Mouse (Mus musculus) limb, embryonic 12.5 days (tissue): Measurements from ENCODE around the gene Epb41l4b. TPM values are rescaled to one million over a fixed set of nuclear protein-coding genes. Genes with fewer than 3 reads are reported as not detected.
A peak's percentile ranks its signal among the peaks of the same experiment; 100 is the strongest.

ENCODE experiments used
- ATAC-seq: fragments of 200-750 bp; cut with Nextera tagmentation; 2 replicates; pipeline ENCODE4 v1.8.0; 2017; ENCODE audit warnings: low read depth, moderate TSS enrichment; ENCODE audit not compliant: insufficient number of reproducible peaks, insufficient read depth, low FRiP score, low TSS enrichment
- H3K27ac ChIP-seq: fragments of 300-500 bp; sonication (generic); 2 replicates; pipeline ENCODE4 v1.5.1; 2016; ENCODE audit warnings: mild to moderate bottlenecking, moderate library complexity
- H3K27me3 ChIP-seq: fragments of 300-500 bp; sonication (generic); 2 replicates; pipeline ENCODE4 v1.6.1; 2016; ENCODE audit warnings: mild to moderate bottlenecking, moderate library complexity
- H3K36me3 ChIP-seq: fragments of 300-500 bp; sonication (generic); 2 replicates; pipeline ENCODE4 v1.6.1; 2016; ENCODE audit warnings: mild to moderate bottlenecking, moderate library complexity
- H3K4me1 ChIP-seq: fragments of 300-500 bp; sonication (generic); replicated peaks from 2 replicates; pipeline ENCODE4 v1.6.1; 2016
- H3K4me2 ChIP-seq: fragments of 300-500 bp; sonication (generic); 2 replicates; pipeline ENCODE4 v1.6.1; 2016; ENCODE audit warnings: mild to moderate bottlenecking, moderate library complexity
- H3K4me3 ChIP-seq: fragments of 300-500 bp; sonication (generic); replicated peaks from 2 replicates; pipeline ENCODE4 v1.5.1; 2016; ENCODE audit warnings: mild to moderate bottlenecking
- H3K9ac ChIP-seq: fragments of 300-500 bp; sonication (generic); replicated peaks from 2 replicates; pipeline ENCODE4 v1.6.1; 2016; ENCODE audit warnings: mild to moderate bottlenecking, moderate library complexity
- H3K9me3 ChIP-seq: fragments of 300-500 bp; sonication (generic); 2 replicates; pipeline ENCODE4 v1.6.1; 2016; ENCODE audit warnings: mild to moderate bottlenecking, moderate library complexity
- WGBS: fragments of 180-500 bp; shearing (Covaris S2); methylation state at CpG from one replicate; pipeline ENCODE4 v1.1.7; 2016; 5-methylcytosine and 5-hydroxymethylcytosine counted together
- polyA plus RNA-seq: library from polyadenylated mRNA; unstranded; fragments of >200 nt; fragmentation: Nextera tagmentation; extraction: Ambion mirVana; gene quantifications from 2 replicates; pipeline ENCODE4 v1.2.1, GENCODE M21; 2016

The Epb41l4b gene
- polyA plus RNA-seq, 1 experiment from 2014 or later = 2.4 TPM

DNA sequence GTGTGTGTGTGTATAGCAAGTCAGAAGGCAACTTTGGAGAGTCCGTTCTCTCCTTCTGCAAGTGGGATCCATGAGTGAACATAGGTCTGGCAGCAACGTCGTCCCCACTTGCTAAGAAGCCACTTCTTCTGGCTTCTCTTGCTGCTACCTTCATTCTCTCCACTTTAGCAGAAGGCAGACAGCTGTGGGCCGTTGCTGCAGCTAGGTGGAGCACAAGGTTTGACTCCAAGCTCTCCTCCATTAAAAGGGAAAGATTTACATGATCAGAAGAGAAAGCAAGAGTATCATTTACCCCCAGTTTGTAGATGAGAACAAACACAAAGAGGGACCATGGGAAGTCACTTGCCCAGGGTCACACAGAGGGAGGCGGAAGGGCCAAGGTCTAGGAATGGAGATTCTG is 109.1 kb downstream of the Epb41l4b start:
- no peak for ATAC-seq
- no peak overlapping the region for H3K4me2 ChIP-seq
- peaks cover 1% of the 10 kb centered on the region for H3K4me1 ChIP-seq
- no peak overlapping the region for H3K4me3 ChIP-seq
- H3K36me3 ChIP-seq = no peaks in the 10 kb centered on the region
- no peaks in the 10 kb centered on the region for H3K9me3 ChIP-seq
- 0 out of 2 replicates have a peak, but pooled peaks cover 4% of the 10 kb centered on the region for H3K27me3 ChIP-seq
- no peak overlapping the region for H3K27ac ChIP-seq
- WGBS = 75% methylated on average over 5 of the region's 5 CpGs
- H3K9ac ChIP-seq = no peak overlapping the region

DNA sequence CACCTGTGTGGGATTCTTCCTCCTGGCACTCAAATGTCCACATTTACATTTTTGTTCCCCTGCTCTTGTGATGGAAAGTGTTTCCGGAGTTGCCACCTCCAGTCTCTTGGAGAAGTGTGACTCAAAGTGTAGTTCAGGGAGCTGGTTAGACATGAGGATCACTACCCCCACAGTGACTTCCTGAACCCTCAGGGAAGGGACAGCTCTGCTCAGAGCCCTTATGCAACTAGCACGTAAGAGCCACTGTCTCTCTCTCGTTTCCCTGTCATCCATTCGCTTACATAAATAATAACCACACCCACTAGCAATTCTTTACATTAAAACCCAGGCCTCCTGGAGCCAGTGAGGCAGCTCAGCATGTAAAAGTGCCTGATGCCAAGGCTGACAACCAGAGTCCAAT is 111.8 kb downstream of the Epb41l4b start:
- 78% methylated on average over 4 of the region's 4 CpGs for WGBS

DNA sequence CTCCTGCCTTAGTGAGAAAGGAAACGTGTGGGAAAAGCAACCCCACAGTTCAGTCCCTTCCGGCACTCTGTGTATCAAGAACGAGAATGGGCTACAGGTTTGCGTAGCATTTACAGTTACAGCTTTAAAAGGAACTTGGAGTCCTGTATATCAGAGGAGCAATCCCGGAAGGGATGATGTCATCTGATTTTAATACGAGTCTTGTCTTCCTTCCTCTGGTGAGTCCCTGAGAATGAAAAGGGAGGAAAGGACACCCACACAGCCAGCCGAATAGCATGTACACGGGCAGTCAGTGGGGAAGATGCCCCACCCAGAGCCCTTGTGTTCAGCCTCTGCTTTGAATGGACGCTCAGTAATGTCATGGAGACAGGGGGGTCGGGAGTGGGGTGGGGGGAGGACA is 115.3 kb downstream of the Epb41l4b start:
- Histone ChIP-seq H3K4me1 (peaks cover 12% of the 10 kb centered on the region), H3K9ac (no peak overlapping the region), H3K27me3 (no peaks in the 10 kb centered on the region), H3K9me3 (no peaks in the 10 kb centered on the region), H3K4me2 (no peak overlapping the region), H3K36me3 (no peaks in the 10 kb centered on the region), H3K27ac (no peak overlapping the region), H3K4me3 (no peak overlapping the region)
- ATAC-seq = no peak
- 82% methylated on average over 10 of the region's 10 CpGs for WGBS

More for the DNA sequence above, 111.8 kb downstream of the Epb41l4b start:
- H3K27me3 ChIP-seq = no peaks in the 10 kb centered on the region
- no peak overlapping the region for H3K4me3 ChIP-seq
- no peak overlapping the region for H3K9ac ChIP-seq
- ATAC-seq = no peak
- H3K9me3 ChIP-seq = no peaks in the 10 kb centered on the region
- no peak overlapping the region for H3K27ac ChIP-seq
- no peaks in the 10 kb centered on the region for H3K4me1 ChIP-seq
- no peaks in the 10 kb centered on the region for H3K36me3 ChIP-seq
- H3K4me2 ChIP-seq = no peak overlapping the region

DNA sequence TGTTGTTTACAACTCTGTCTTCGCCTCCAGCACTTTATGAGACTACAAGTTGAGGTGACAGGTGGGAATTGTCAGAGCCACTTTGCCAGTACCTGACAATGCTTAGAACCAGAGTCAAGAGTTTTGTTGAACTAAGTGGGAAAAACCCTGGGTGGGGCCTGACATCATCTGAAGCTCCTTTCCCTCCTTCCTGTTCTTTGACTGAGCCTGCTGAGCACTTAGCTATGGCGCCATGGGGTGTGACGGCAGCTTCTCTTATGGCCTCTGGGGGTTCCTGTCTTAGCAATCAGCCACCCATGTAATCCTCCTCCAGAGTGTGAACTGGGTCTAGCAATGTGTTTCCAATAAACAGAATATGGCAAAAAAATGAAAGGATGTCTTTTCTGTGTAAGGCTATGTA is 119.7 kb downstream of the Epb41l4b start:
- WGBS = 36% methylated on average over 3 of the region's 3 CpGs
- Histone ChIP-seq H3K36me3 (no peaks in the 10 kb centered on the region), H3K9ac (no peak overlapping the region)

DNA sequence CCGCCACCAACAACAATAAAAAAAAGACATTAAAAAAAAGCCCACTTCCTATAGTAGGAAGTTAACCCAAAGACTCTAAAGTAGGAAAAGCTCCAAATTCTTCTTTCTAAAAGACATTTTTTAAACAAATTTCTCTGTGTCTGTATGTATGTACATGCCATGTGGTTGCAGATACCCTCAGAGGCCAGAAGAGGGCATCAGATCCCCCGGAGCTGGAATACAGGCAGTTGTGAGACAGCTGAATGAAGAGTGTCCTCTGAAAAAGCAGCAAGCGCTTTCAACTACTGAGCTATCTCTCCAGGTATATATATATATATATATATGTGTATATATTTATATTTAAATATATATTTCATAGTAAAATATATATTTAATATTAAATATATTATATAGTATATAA is 121.9 kb downstream of the Epb41l4b start:
- peaks cover 19% of the 10 kb centered on the region for H3K4me1 ChIP-seq
- no peak overlapping the region for H3K4me3 ChIP-seq
- peaks cover 4% of the 10 kb centered on the region; the same call in 1 of the 2 replicates for H3K27me3 ChIP-seq
- no peak overlapping the region for H3K4me2 ChIP-seq
- no peak overlapping the region for H3K27ac ChIP-seq
- 95% methylated on average over 3 of the region's 3 CpGs for WGBS
- no peak for ATAC-seq
- H3K36me3 ChIP-seq = no peaks in the 10 kb centered on the region
- H3K9me3 ChIP-seq = no peaks in the 10 kb centered on the region
- no peak overlapping the region for H3K9ac ChIP-seq

More for the DNA sequence above, 119.7 kb downstream of the Epb41l4b start:
- Histone ChIP-seq H3K27ac (no peak overlapping the region; the same call in 1 of the 2 replicates), H3K9me3 (no peaks in the 10 kb centered on the region), H3K27me3 (no peaks in the 10 kb centered on the region), H3K4me2 (no peak overlapping the region), H3K4me3 (no peak overlapping the region), H3K4me1 (peaks cover 12% of the 10 kb centered on the region)
- no peak for ATAC-seq

DNA sequence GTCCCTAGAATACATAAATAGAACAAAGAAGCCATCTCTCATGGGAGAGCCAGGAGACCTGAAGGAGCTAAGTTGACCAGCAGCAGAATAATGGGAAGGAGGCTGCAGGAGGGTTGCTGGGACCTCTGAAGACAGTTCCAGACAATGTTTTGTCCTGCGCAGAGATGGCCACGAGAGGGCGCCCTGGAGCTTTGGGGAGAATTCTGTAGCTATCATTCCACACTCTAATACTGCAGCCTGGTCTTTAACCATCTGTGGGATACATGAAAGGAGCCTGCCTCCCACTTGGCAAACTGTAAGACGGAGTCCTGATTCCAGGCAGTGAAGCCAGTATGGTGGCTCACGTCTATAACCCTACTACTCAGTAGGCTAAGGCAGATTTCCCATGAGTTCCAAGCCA is 126.0 kb downstream of the Epb41l4b start:
- no peak overlapping the region for H3K27ac ChIP-seq
- H3K4me2 ChIP-seq = no peak overlapping the region
- H3K4me3 ChIP-seq = no peak overlapping the region
- no peak overlapping the region for H3K9ac ChIP-seq
- no peaks in the 10 kb centered on the region for H3K9me3 ChIP-seq
- peaks cover 5% of the 10 kb centered on the region; the same call in 1 of the 2 replicates for H3K27me3 ChIP-seq
- no peak for ATAC-seq
- peaks cover 8% of the 10 kb centered on the region; the same call in 1 of the 2 replicates for H3K4me1 ChIP-seq
- WGBS = 22% methylated on average over 5 of the region's 5 CpGs
- H3K36me3 ChIP-seq = no peaks in the 10 kb centered on the region

DNA sequence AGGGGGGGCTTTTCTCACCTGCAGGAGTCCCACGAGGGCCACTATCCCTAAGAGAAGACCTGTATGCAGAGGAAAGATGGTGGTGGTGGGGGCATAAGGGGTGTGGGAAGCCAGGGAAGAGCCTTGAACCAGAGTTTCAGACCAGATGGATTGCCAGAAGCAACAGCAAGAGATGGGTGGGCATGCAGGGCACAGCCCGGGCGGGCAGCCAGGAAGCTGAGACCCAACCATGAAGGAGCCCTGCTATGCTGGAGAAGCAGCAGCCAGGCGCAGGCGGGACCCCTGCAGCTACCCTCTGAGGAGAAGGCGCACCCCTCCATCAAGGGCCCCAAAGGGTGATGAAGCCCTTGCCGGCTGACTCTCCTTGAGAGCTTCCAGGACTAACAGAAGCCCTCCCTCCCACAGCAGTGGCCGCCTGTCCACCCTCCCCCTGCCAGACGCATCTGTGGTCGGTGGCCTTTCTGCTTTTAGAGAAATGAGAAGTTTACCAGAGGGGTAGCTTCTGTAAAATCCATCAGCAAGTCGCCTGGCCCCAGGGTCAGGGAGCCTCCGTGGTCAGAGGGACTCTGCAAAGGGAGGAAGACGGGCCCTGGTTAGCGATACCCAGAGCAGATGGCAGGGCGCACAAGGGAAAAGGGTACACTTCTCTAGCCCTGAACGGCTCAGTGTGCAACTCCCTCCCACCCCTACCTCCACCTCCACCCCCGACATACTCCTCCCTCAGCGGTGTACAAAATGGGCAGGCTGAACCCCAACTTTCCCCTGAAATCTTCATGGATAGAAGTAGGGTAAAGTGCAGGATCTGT is 126.7 kb downstream of the Epb41l4b start:
- H3K4me1 ChIP-seq = peaks cover 8% of the 10 kb centered on the region; the same call in 1 of the 2 replicates
- no peaks in the 10 kb centered on the region for H3K9me3 ChIP-seq
- 39% methylated on average over 18 of the region's 18 CpGs for WGBS
- H3K4me3 ChIP-seq = no peak overlapping the region
- no peak overlapping the region for H3K4me2 ChIP-seq
- H3K36me3 ChIP-seq = no peaks in the 10 kb centered on the region
- H3K27ac ChIP-seq = no peak overlapping the region
- 0 out of 2 replicates have a peak overlapping the region, but pooled peaks have one; percentile 18 for H3K9ac ChIP-seq
- ATAC-seq = no peak
- H3K27me3 ChIP-seq = peaks cover 5% of the 10 kb centered on the region; the same call in 1 of the 2 replicates

DNA sequence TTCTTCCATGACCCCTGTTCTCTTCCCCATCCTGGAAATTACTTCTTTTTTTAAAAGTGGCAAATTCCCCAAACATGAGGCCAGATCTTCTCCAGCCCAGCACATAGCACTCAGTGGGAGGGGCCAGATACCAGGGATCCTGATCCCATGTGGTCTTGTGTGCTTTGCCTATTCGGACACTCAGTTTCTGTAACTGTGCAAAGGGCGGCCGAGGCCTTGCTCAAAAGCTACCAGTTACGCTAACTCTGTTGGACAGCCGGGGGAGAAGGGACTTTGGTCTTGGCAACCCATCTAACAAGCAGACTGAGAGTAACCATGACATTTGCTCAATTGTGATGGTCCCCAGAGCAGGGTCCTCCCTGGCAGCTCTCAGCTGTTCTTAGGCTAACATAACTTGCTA is 128.2 kb downstream of the Epb41l4b start:
- peaks cover 14% of the 10 kb centered on the region for H3K27me3 ChIP-seq

DNA sequence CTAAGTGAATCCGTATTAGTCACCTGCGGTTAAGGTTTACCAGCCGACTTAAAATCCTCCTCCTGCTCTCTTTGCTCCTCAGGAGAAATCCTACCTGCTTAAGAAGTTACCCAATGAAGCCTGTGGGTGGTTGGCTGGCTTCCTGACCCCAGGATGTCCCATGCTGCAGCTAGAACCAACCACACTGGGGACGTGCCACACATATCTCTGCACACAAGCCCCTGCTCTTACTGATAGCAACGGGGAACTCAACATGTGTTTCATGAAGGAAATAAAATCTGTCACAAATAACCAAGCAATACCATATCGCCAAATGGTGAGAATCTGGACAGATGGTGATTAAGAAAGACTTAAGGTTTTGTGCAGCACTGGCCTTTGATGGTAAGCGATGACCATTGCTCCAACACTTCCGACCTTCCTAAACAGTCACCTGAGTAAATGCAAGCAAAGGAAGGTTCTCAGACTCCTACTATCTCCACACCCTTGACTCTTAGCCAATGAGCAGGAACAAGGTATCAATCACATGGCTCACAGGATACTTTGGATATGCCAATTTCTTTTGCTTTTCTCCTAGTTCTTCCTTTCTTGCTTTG is 131.7 kb downstream of the Epb41l4b start:
- WGBS = 61% methylated on average over 8 of the region's 8 CpGs
- no peak overlapping the region for H3K27ac ChIP-seq
- no peak for ATAC-seq

More for the DNA sequence above, 128.2 kb downstream of the Epb41l4b start:
- Histone ChIP-seq H3K4me3 (no peak overlapping the region), H3K9me3 (no peaks in the 10 kb centered on the region), H3K27ac (no peak overlapping the region), H3K4me1 (peaks cover 13% of the 10 kb centered on the region; the same call in 1 of the 2 replicates), H3K36me3 (no peaks in the 10 kb centered on the region), H3K9ac (no peak overlapping the region), H3K4me2 (no peak overlapping the region)
- no peak for ATAC-seq
- 91% methylated on average over 5 of the region's 5 CpGs for WGBS

DNA sequence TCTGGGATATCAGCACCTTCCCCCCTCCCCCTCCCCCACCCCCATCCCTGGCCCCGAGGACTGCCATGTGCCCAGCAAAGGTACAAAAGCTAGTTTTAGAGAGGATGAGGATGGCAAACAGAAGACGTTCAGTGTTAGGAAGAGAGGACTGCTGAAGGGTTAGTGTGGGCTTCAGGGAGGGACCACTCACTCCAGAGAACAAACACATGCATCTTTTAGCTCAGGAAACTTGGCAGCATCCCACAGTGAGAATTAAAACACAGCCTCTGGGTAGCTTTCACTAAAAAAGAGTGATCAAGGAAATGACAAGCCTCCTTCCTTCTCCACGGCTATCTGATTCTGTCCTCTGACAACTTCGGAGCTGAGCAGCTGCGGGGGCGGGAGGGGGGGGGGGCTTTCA is 132.3 kb downstream of the Epb41l4b start:
- Histone ChIP-seq H3K36me3 (no peaks in the 10 kb centered on the region), H3K9ac (no peak overlapping the region), H3K27me3 (peaks cover 9% of the 10 kb centered on the region), H3K9me3 (no peaks in the 10 kb centered on the region), H3K4me2 (no peak overlapping the region), H3K4me1 (0 out of 2 replicates have a peak, but pooled peaks cover 6% of the 10 kb centered on the region), H3K4me3 (no peak overlapping the region), H3K27ac (no peak overlapping the region)
- no peak for ATAC-seq
- 21% methylated on average over 6 of the region's 6 CpGs for WGBS

More for the DNA sequence above, 131.7 kb downstream of the Epb41l4b start:
- H3K9ac ChIP-seq = no peak overlapping the region
- no peak overlapping the region for H3K4me3 ChIP-seq
- H3K36me3 ChIP-seq = no peaks in the 10 kb centered on the region
- no peak overlapping the region for H3K4me2 ChIP-seq
- peaks cover 13% of the 10 kb centered on the region for H3K27me3 ChIP-seq
- 0 out of 2 replicates have a peak, but pooled peaks cover 8% of the 10 kb centered on the region for H3K4me1 ChIP-seq
- no peaks in the 10 kb centered on the region for H3K9me3 ChIP-seq

DNA sequence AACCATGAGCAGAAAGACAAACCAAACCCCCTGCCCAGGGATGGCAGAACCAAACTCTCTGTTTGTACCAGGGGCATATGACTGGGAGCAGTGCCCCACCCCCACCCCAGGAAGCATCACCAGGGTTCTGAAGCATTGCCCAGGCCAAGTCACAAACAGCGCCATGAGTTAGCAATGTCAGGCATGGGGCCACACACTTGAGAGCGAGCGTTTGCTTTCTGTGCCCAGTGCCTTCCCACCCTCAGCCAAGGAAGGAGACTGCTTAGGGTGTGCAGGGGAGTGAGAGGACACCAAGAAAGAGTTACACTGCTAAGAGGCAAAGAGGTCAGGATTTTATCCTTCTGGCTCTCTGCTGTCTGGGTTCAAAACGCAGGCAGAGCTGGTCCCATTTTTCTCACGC is 132.8 kb downstream of the Epb41l4b start:
- H3K36me3 ChIP-seq = no peaks in the 10 kb centered on the region
- no peak overlapping the region for H3K9ac ChIP-seq
- peaks cover 9% of the 10 kb centered on the region; the same call in 1 of the 2 replicates for H3K27me3 ChIP-seq
- no peak overlapping the region for H3K4me3 ChIP-seq
- H3K4me1 ChIP-seq = 0 out of 2 replicates have a peak, but pooled peaks cover 6% of the 10 kb centered on the region
- no peak for ATAC-seq
- 50% methylated on average over 5 of the region's 5 CpGs for WGBS
- H3K9me3 ChIP-seq = no peaks in the 10 kb centered on the region
- no peak overlapping the region for H3K4me2 ChIP-seq
- no peak overlapping the region for H3K27ac ChIP-seq
